Mouse (Mus musculus) lung, embryonic 16.5 days (tissue): ENCODE measurements at regions not wholly inside any gene's neighbourhood (a gene's known extent, or its start where the extent isn't known, plus 50 kb on each side); places are given as distances from the start of the nearest gene placed in this dataset.

Source experiments
- ATAC-seq: fragments of 200-750 bp; cut with Nextera tagmentation; 2 replicates; pipeline ENCODE4 v1.8.0; 2017; ENCODE audit warnings: low read depth, mild to moderate bottlenecking, moderate library complexity
- H3K27ac ChIP-seq: fragments of 300-500 bp; sonication (generic); 2 replicates; pipeline ENCODE4 v1.5.1; 2014; ENCODE audit warnings: mild to moderate bottlenecking, control low read depth, low read length
- H3K27me3 ChIP-seq: fragments of 300-500 bp; sonication (generic); 2 replicates; pipeline ENCODE4 v1.6.1; 2014; ENCODE audit warnings: low read depth, low read length, mixed read lengths; ENCODE audit not compliant: control insufficient read depth, insufficient read depth
- H3K36me3 ChIP-seq: fragments of 300-500 bp; sonication (generic); 2 replicates; pipeline ENCODE4 v1.6.1; 2014; ENCODE audit warnings: low read length; ENCODE audit not compliant: control insufficient read depth, insufficient read depth
- H3K4me1 ChIP-seq: fragments of 300-500 bp; sonication (generic); replicated peaks from 2 replicates; pipeline ENCODE4 v1.6.1; 2014; ENCODE audit warnings: low read length, mixed read lengths; ENCODE audit not compliant: control insufficient read depth, insufficient read depth
- H3K4me2 ChIP-seq: fragments of 300-500 bp; sonication (generic); 2 replicates; pipeline ENCODE4 v1.6.1; 2014; ENCODE audit warnings: low read depth, low read length, control low read depth
- H3K4me3 ChIP-seq: fragments of 300-500 bp; sonication (generic); 2 replicates; pipeline ENCODE4 v1.5.1; 2014; ENCODE audit warnings: mild to moderate bottlenecking, low read length, control low read depth
- H3K9ac ChIP-seq: fragments of 300-500 bp; sonication (generic); 2 replicates; pipeline ENCODE4 v1.6.1; 2014; ENCODE audit warnings: low read length, control low read depth
- H3K9me3 ChIP-seq: fragments of 300-500 bp; sonication (generic); 2 replicates; pipeline ENCODE4 v1.6.1; 2016; ENCODE audit warnings: low read length; ENCODE audit not compliant: control insufficient read depth
- WGBS: fragments of 180-500 bp; shearing (Covaris S2); extraction: QIAGEN DNeasy Blood & Tissue Kit; methylation state at CpG from one replicate; pipeline ENCODE4 v1.1.7; 2014; 5-methylcytosine and 5-hydroxymethylcytosine counted together

GRCm38 (mm10) chr3:39928421-39928820 is 602.7 kb upstream of the Intu start:
- ATAC-seq, result no peak
- H3K4me1 ChIP-seq, result 0 out of 2 replicates have a peak, but pooled peaks cover 5% of the 10 kb centered on the region
- no peaks in the 10 kb centered on the region for H3K27me3 ChIP-seq
- H3K27ac ChIP-seq, result no peak overlapping the region
- no peaks in the 10 kb centered on the region for H3K9me3 ChIP-seq
- no peak overlapping the region for H3K4me3 ChIP-seq
- no peak overlapping the region for H3K4me2 ChIP-seq
- no peak overlapping the region for H3K9ac ChIP-seq
- 87% methylated on average over 2 of the region's 2 CpGs for WGBS
- no peaks in the 10 kb centered on the region for H3K36me3 ChIP-seq

DNA sequence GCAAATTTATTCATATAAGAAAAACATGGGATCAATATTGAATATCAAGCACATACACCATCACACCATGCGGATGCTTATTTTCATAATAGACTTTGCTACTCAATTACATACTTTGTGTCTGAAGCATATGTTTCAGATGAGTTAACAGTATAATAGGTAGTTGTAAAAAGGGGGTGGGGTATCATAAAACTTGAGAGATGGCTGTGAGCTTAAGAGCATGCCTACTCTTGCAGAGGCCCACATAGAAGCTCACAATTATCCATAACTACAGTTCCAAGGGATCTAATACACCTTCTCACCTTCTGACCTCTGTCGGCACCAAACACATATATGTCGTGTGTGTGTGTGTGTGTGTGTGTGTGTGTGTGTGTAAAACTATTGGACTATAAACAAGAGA is 597.7 kb upstream of the Intu start:
- H3K36me3 ChIP-seq, result no peaks in the 10 kb centered on the region
- H3K4me1 ChIP-seq, result no peaks in the 10 kb centered on the region
- H3K27me3 ChIP-seq, result no peaks in the 10 kb centered on the region
- no peak for ATAC-seq
- no peak overlapping the region for H3K9ac ChIP-seq
- 90% methylated on average over 3 of the region's 3 CpGs for WGBS
- H3K27ac ChIP-seq, result no peak overlapping the region
- no peaks in the 10 kb centered on the region for H3K9me3 ChIP-seq
- H3K4me3 ChIP-seq, result no peak overlapping the region
- H3K4me2 ChIP-seq, result no peak overlapping the region

- Histone ChIP-seq H3K4me2 (no peak overlapping the region), H3K4me3 (no peak overlapping the region), H3K36me3 (no peaks in the 10 kb centered on the region), H3K9me3 (no peaks in the 10 kb centered on the region), H3K4me1 (no peaks in the 10 kb centered on the region), H3K9ac (no peak overlapping the region), H3K27me3 (no peaks in the 10 kb centered on the region), H3K27ac (no peak overlapping the region)
- 86% methylated on average over 3 of the region's 3 CpGs for WGBS
- no peak for ATAC-seq
Observed at GRCm38 (mm10) chr3:39937719-39938278, 593.3 kb upstream of the Intu start.

DNA sequence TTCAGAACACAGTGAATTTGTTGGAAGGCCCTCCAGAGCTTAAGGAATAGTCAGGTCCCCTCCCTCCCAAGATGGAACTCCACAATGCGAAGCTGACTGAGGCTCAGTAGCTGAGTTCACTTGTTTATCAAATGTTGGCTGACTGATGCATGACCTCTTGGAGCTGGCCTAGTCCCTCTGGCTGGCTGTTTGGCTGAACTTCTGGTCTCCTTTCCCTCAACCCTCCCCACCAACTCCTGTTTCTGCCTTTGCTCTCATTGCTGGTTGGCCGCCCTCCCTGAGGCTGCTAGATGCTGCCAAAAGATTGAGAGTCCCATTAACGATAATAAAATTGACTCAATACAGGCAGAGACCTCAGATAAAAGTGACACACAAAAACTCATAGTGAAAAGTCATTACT is 586.5 kb upstream of the Intu start:
- Histone ChIP-seq H3K27me3 (no peaks in the 10 kb centered on the region), H3K36me3 (no peaks in the 10 kb centered on the region), H3K4me3 (no peak overlapping the region), H3K9me3 (no peaks in the 10 kb centered on the region), H3K4me2 (no peak overlapping the region), H3K4me1 (no peaks in the 10 kb centered on the region), H3K27ac (no peak overlapping the region), H3K9ac (no peak overlapping the region)
- WGBS, result 51% methylated on average over 3 of the region's 3 CpGs
- peak; percentile 74 for ATAC-seq

DNA sequence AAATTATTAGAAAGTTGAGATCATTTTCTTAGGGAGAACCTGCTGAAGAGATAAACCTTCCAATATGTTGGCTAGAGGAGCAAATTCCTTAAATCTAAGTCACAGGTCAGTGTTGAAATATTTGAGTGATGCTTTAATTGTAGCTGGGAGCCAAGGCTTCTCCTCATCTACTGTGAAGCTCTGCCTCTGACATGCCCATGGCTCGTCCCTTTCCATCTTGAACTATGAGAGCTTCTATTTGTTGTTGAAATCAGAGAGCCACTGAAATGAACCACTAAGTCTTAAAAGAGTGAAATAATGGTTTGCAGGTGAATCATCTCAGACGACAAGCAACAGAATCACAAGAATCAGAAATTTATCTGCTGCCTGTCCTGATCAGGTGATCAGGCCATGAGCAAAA is 579.0 kb upstream of the Intu start:
- no peak overlapping the region for H3K4me3 ChIP-seq
- ATAC-seq, result no peak
- no peak overlapping the region for H3K4me2 ChIP-seq
- WGBS, result 70% methylated on average over 2 of the region's 2 CpGs
- no peak overlapping the region for H3K9ac ChIP-seq
- H3K9me3 ChIP-seq, result peaks cover 2% of the 10 kb centered on the region; the same call in 1 of the 2 replicates
- no peaks in the 10 kb centered on the region for H3K36me3 ChIP-seq
- no peaks in the 10 kb centered on the region for H3K4me1 ChIP-seq
- H3K27ac ChIP-seq, result no peak overlapping the region
- H3K27me3 ChIP-seq, result no peaks in the 10 kb centered on the region

DNA sequence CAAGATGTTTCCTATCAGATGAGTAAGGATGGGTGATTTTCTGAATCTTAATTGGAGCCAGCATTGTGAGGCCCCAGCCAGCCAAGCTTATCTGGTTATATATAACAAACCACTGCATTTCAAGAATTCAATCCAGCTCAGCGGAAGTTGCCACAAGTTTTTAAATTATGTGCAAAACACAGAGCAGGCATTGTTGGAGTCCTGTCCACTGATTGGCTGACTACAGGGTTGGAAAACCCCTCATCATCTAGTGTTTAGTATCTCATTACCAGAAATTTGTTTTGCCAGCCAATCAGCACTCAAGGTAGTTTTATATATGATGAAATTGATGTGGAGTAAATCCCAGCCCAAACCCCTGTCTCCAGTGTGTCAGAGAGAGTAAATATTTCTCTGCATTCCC is 578.5 kb upstream of the Intu start:
- 85% methylated on average over 1 of the region's 1 CpGs for WGBS

GRCm38 (mm10) chr3:39961836-39962640 is 569.0 kb upstream of the Intu start:
- WGBS, result 54% methylated on average over 7 of the region's 7 CpGs
- Histone ChIP-seq H3K27ac (no peak overlapping the region), H3K4me2 (no peak overlapping the region), H3K36me3 (no peaks in the 10 kb centered on the region), H3K4me3 (no peak overlapping the region), H3K9me3 (no peaks in the 10 kb centered on the region), H3K9ac (no peak overlapping the region), H3K27me3 (no peaks in the 10 kb centered on the region), H3K4me1 (no peaks in the 10 kb centered on the region)
- ATAC-seq, result no peak

More for the DNA sequence above, 578.5 kb upstream of the Intu start:
- H3K4me1 ChIP-seq, result no peaks in the 10 kb centered on the region
- H3K36me3 ChIP-seq, result no peaks in the 10 kb centered on the region
- no peak overlapping the region for H3K27ac ChIP-seq
- ATAC-seq, result no peak
- H3K27me3 ChIP-seq, result no peaks in the 10 kb centered on the region
- H3K9me3 ChIP-seq, result peaks cover 2% of the 10 kb centered on the region; the same call in 1 of the 2 replicates
- H3K4me3 ChIP-seq, result no peak overlapping the region
- no peak overlapping the region for H3K4me2 ChIP-seq
- H3K9ac ChIP-seq, result no peak overlapping the region

- H3K9me3 ChIP-seq, result no peaks in the 10 kb centered on the region
- no peaks in the 10 kb centered on the region for H3K27me3 ChIP-seq
- WGBS, result 86% methylated on average over 2 of the region's 2 CpGs
- ATAC-seq, result no peak
- no peak overlapping the region for H3K4me3 ChIP-seq
- no peak overlapping the region for H3K27ac ChIP-seq
- H3K4me1 ChIP-seq, result no peaks in the 10 kb centered on the region
- H3K4me2 ChIP-seq, result no peak overlapping the region
- H3K9ac ChIP-seq, result no peak overlapping the region
- H3K36me3 ChIP-seq, result no peaks in the 10 kb centered on the region
Observed at GRCm38 (mm10) chr3:39965431-39965830, 565.7 kb upstream of the Intu start.

- H3K36me3 ChIP-seq, result no peaks in the 10 kb centered on the region
- no peak overlapping the region for H3K27ac ChIP-seq
- H3K27me3 ChIP-seq, result no peaks in the 10 kb centered on the region
- H3K4me1 ChIP-seq, result no peaks in the 10 kb centered on the region
- 84% methylated on average over 2 of the region's 2 CpGs for WGBS
- H3K4me2 ChIP-seq, result no peak overlapping the region
- no peak for ATAC-seq
- H3K9me3 ChIP-seq, result no peaks in the 10 kb centered on the region
- no peak overlapping the region for H3K9ac ChIP-seq
- no peak overlapping the region for H3K4me3 ChIP-seq
Observed at GRCm38 (mm10) chr3:39966390-39966789, 564.7 kb upstream of the Intu start.
